Mouse (Mus musculus) forebrain, postnatal 0 days (tissue): ENCODE measurements around the gene Mettl14. TPM values are rescaled to one million over a fixed set of nuclear protein-coding genes. Genes with fewer than 3 reads are reported as not detected.

Source experiments
- ATAC-seq: fragments of 200-750 bp; cut with Nextera tagmentation; 2 replicates; pipeline ENCODE4 v1.8.0; 2017; ENCODE audit warnings: mild to moderate bottlenecking, moderate library complexity
- DNase-seq: peaks from one replicate; pipeline ENCODE4 v3.0.0-alpha.2; 2015
- H3K27ac ChIP-seq: fragments of 300-500 bp; sonication (generic); 2 replicates; pipeline ENCODE4 v1.5.1; 2014; ENCODE audit warnings: low read depth, mild to moderate bottlenecking, antibody characterized with exemption, low read length, moderate library complexity, mixed read lengths
- H3K27me3 ChIP-seq: fragments of 300-500 bp; sonication (generic); 2 replicates; pipeline ENCODE4 v1.6.1; 2014; ENCODE audit warnings: mild to moderate bottlenecking, low read length, mixed read lengths; ENCODE audit not compliant: insufficient read depth
- H3K36me3 ChIP-seq: fragments of 300-500 bp; sonication (generic); 2 replicates; pipeline ENCODE4 v1.6.1; 2014; ENCODE audit warnings: mild to moderate bottlenecking, moderate library complexity; ENCODE audit not compliant: insufficient read depth
- H3K4me1 ChIP-seq: fragments of 300-500 bp; sonication (generic); 2 replicates; pipeline ENCODE4 v1.6.1; 2014; ENCODE audit warnings: antibody characterized with exemption; ENCODE audit not compliant: insufficient read depth
- H3K4me2 ChIP-seq: fragments of 300-500 bp; sonication (generic); 2 replicates; pipeline ENCODE4 v1.6.1; 2014; ENCODE audit warnings: low read depth, mild to moderate bottlenecking, moderate library complexity
- H3K4me3 ChIP-seq: fragments of 300-500 bp; sonication (generic); 2 replicates; pipeline ENCODE4 v1.5.1; 2014; ENCODE audit warnings: low read depth, low read length, mixed read lengths
- H3K9ac ChIP-seq: fragments of 300-500 bp; sonication (generic); 2 replicates; pipeline ENCODE4 v1.6.1; 2014; ENCODE audit warnings: mild to moderate bottlenecking
- H3K9me3 ChIP-seq: fragments of 300-500 bp; sonication (generic); 2 replicates; pipeline ENCODE4 v1.6.1; 2016; ENCODE audit warnings: low read length
- CTCF ChIP-seq: sonication (generic); IDR thresholded peaks from 2 replicates; pipeline ENCODE4 v1.5.1; 2016; ENCODE audit warnings: antibody characterized with exemption, control low read depth, low read depth
- WGBS: fragments of 180-500 bp; shearing (Covaris S2); extraction: QIAGEN DNeasy Blood & Tissue Kit; methylation state at CpG from one replicate; pipeline ENCODE4 v1.1.7; 2014; 5-methylcytosine and 5-hydroxymethylcytosine counted together
- polyA plus RNA-seq: library from polyadenylated mRNA; unstranded; fragments of >200 nt; fragmentation: Nextera tagmentation; extraction: Ambion mirVana; gene quantifications from 2 replicates; pipeline ENCODE4 v1.2.1, GENCODE M21; 2015
- total RNA-seq: library from RNA; depleted of rRNA; stranded (reverse); fragments of >200 nt; gene quantifications from 2 replicates; pipeline ENCODE4 v1.2.3, GENCODE M21; 2014

Mettl14 gene
- total and polyA plus RNA-seq, 2 experiments from 2014 or later, result 8.7 to 14.9 TPM

GRCm38 (mm10) chr3:123343690-123344089 lies 42.2 kb downstream of the Mettl14 start:
- TF ChIP-seq CTCF, result no peak
- H3K9me3 ChIP-seq, result no peaks in the 10 kb centered on the region
- H3K4me1 ChIP-seq, result no peaks in the 10 kb centered on the region
- DNase-seq (no peak), ATAC-seq (no peak)
- H3K4me2 ChIP-seq, result no peak overlapping the region
- no peaks in the 10 kb centered on the region for H3K27me3 ChIP-seq
- H3K27ac ChIP-seq, result no peak overlapping the region
- WGBS, result 88% methylated on average over 6 of the region's 6 CpGs
- no peak overlapping the region for H3K4me3 ChIP-seq
- H3K9ac ChIP-seq, result no peak overlapping the region
- H3K36me3 ChIP-seq, result no peaks in the 10 kb centered on the region

DNA sequence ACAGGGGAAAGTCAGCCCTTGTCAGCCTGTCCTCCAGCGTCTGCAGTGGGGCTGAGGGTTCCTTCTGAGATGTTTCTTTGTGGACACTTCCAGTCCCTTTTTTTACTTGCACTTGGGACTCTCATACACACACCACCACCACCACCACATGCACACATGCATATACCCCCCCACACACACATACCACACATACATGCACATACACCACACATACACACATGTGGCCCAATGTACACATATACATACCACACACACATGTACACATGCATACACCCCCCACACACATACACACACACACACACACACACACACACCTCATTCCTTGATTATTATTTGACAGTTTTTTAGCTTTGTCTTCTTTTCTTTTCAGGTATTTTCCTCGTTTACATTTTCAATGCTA lies 44.9 kb downstream of the Mettl14 start:
- H3K4me2 ChIP-seq, result no peak overlapping the region
- no peaks in the 10 kb centered on the region for H3K9me3 ChIP-seq
- ATAC-seq, result no peak
- no peaks in the 10 kb centered on the region for H3K36me3 ChIP-seq
- H3K9ac ChIP-seq, result no peak overlapping the region
- no peak overlapping the region for H3K27ac ChIP-seq
- no peaks in the 10 kb centered on the region for H3K27me3 ChIP-seq
- no peaks in the 10 kb centered on the region for H3K4me1 ChIP-seq
- 81% methylated on average over 2 of the region's 2 CpGs for WGBS
- no peak for TF ChIP-seq CTCF
- no peak for DNase-seq
- no peak overlapping the region for H3K4me3 ChIP-seq

DNA sequence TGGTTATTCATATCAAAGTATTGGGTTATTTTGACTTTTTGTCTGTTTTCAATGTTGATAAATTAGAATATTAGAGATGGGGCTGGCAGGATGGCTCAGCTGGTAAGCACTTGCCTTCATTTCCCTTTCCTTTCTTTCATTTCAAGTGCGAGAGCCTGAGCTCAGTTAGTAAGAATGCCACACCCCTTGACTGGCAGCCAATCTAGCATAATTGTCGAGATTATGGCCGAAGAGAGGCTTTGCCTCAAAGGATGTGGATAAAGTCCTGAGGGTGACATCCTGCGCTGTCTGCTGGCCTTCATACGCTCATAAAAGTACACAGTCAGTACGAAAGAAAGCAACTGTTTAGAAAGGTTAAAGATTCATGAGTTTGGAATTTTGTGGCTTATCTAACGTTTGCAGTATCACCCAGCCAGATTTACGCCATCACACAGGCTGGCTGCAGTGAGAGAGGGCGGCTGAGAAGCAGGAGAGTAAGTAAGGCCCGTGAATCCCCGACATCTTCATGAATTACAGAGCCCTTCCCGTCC lies 47.2 kb downstream of the Mettl14 start:
- TF ChIP-seq CTCF, result no peak
- DNase-seq (no peak), ATAC-seq (no peak)
- WGBS, result 60% methylated on average over 12 of the region's 12 CpGs
- Histone ChIP-seq H3K36me3 (no peaks in the 10 kb centered on the region), H3K9ac (no peak overlapping the region), H3K9me3 (no peaks in the 10 kb centered on the region), H3K4me2 (no peak overlapping the region), H3K4me3 (no peak overlapping the region), H3K27me3 (no peaks in the 10 kb centered on the region), H3K27ac (no peak overlapping the region), H3K4me1 (no peaks in the 10 kb centered on the region)

DNA sequence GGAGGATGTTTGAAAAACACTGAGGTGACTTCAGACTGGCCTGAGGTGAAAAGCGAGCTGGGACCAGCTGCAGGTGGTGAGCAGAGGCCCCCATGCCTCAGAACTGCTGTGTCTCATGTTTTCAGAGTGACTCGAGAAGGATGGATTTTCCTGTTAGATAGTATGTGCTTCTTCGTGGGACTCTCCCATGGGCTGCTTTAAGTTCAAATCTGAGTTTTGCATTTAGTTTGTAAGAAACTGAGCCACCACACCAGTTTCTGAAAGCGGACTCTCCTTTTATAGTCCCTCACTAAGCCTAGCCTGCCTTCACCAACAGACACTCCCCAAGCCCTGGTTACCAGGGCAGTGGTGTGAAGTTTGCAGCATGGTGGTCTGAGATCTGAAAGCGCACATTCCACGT lies 48.1 kb downstream of the Mettl14 start:
- WGBS, result 85% methylated on average over 6 of the region's 6 CpGs
- H3K4me1 ChIP-seq, result no peaks in the 10 kb centered on the region
- no peak overlapping the region for H3K4me2 ChIP-seq
- ATAC-seq (no peak), DNase-seq (no peak)
- H3K9me3 ChIP-seq, result no peaks in the 10 kb centered on the region
- H3K9ac ChIP-seq, result no peak overlapping the region
- H3K4me3 ChIP-seq, result no peak overlapping the region
- no peaks in the 10 kb centered on the region for H3K27me3 ChIP-seq
- H3K27ac ChIP-seq, result no peak overlapping the region
- TF ChIP-seq CTCF, result no peak
- no peaks in the 10 kb centered on the region for H3K36me3 ChIP-seq

DNA sequence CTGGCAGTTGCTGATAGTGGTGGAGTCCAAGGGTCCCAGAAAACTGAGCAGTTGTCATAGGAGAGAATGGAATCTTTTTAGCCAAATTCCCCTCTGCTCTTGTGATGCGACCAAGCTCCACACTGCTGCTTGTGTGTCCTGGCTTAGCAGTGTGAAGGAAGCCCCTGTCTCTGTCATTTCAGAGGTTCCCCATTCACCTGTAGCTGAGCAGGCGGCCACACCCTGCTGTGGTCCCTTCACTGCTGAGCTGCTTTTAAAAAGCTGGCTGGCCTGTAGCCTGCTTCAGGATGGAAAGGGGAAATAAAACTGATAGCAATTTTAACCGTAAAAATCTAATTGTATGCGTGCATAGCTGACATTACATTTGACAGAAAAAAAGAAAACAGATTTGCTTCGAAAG lies 49.0 kb downstream of the Mettl14 start:
- Histone ChIP-seq H3K4me1 (no peaks in the 10 kb centered on the region), H3K36me3 (no peaks in the 10 kb centered on the region), H3K9ac (no peak overlapping the region), H3K4me3 (no peak overlapping the region), H3K27ac (no peak overlapping the region), H3K4me2 (no peak overlapping the region), H3K9me3 (no peaks in the 10 kb centered on the region), H3K27me3 (no peaks in the 10 kb centered on the region)
- DNase-seq (no peak), ATAC-seq (no peak)
- WGBS, result 77% methylated on average over 5 of the region's 5 CpGs
- no peak for TF ChIP-seq CTCF

DNA sequence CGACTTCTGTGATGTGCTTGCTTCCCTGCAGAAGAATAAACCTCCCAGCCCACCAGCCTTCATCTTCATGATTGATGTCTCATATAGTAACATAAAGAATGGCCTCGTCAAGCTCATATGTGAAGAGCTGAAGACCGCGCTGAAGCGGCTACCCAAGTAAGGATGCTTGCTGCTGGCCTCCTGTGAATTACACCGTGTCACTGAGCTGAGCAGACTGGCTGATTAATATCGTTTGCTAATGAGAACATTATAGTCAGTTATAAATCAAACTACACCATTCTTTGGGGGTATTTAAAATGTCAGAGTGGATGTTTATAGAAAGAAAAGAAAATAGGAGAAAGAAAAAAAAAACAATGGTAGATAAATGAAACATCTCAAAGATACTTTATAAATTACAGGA lies 49.5 kb downstream of the Mettl14 start:
- H3K27me3 ChIP-seq, result no peaks in the 10 kb centered on the region
- ATAC-seq, result no peak
- 70% methylated on average over 7 of the region's 7 CpGs for WGBS
- H3K9me3 ChIP-seq, result no peaks in the 10 kb centered on the region
- no peak for TF ChIP-seq CTCF
- H3K4me3 ChIP-seq, result no peak overlapping the region
- no peaks in the 10 kb centered on the region for H3K4me1 ChIP-seq
- no peaks in the 10 kb centered on the region for H3K36me3 ChIP-seq
- DNase-seq, result no peak
- H3K4me2 ChIP-seq, result no peak overlapping the region
- H3K27ac ChIP-seq, result no peak overlapping the region
- no peak overlapping the region for H3K9ac ChIP-seq

GRCm38 (mm10) chr3:123335480-123335879 lies 50.4 kb downstream of the Mettl14 start:
- Histone ChIP-seq H3K36me3 (no peaks in the 10 kb centered on the region), H3K4me2 (no peak overlapping the region), H3K4me3 (no peak overlapping the region), H3K9ac (no peak overlapping the region), H3K27me3 (no peaks in the 10 kb centered on the region), H3K4me1 (no peaks in the 10 kb centered on the region), H3K27ac (no peak overlapping the region), H3K9me3 (no peaks in the 10 kb centered on the region)
- ATAC-seq, result no peak
- WGBS, result 62% methylated on average over 3 of the region's 3 CpGs
- DNase-seq, result no peak
- TF ChIP-seq CTCF, result no peak

- Histone ChIP-seq H3K27ac (no peak overlapping the region), H3K9ac (no peak overlapping the region), H3K27me3 (no peaks in the 10 kb centered on the region), H3K9me3 (no peaks in the 10 kb centered on the region), H3K4me2 (no peak overlapping the region), H3K4me3 (no peak overlapping the region), H3K36me3 (no peaks in the 10 kb centered on the region), H3K4me1 (no peaks in the 10 kb centered on the region)
- WGBS, result 73% methylated on average over 7 of the region's 7 CpGs
- TF ChIP-seq CTCF, result no peak
- no peak for ATAC-seq
- no peak for DNase-seq
Measured at GRCm38 (mm10) chr3:123334947-123335346, 51.0 kb downstream of the Mettl14 start.
